8 mouse cellular contexts compared by ENCODE assay signal in the genomic region with DNA sequence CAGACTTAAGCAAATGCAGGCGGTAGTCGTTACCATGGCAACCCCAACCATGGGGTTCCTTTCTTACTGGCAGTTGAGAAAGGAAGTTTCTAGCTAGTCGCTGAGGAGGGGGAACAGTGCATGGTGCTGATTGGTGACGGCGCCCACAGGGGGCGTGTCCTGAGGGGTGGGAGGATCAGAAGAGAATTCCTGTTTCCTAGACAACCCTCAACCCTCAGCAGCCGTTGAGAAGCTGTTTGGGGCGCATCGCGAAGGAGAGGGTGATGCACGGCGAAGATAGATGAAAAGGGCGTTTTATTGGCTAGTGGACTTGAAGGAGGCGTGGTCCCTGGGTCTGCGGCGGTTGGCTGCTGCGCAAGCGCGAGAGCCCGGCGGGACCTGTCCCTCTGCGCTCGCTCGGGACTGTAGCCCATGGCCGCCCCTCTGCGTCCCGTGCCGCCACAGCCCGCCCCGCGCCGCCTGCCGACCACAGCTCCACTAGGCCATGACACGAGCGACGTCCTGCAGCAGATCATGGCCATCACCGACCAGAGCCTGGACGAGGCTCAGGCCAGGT. TPM values are rescaled to one million over a fixed set of nuclear protein-coding genes. Genes with fewer than 3 reads are reported as not detected.
DNase-seq lines count a peak whose midpoint lies in the region; ATAC-seq lines count a peak whose summit lies in the region.

Pbx4 (plus strand) TSS at position 194 of the 556 bp plus-strand sequence.

- H3K9ac ChIP-seq in intestine, embryonic 15.5 days = peak within 1 kb of the TSS; percentile 57

- H3K27ac ChIP-seq in intestine, embryonic 15.5 days = no peak within 1 kb of the TSS

- peak within 1 kb of the TSS; percentile 61 for H3K4me3 ChIP-seq in intestine, embryonic 15.5 days (replicated peaks)

- peak within 1 kb of the TSS; percentile 96 for H3K4me2 ChIP-seq in intestine, embryonic 15.5 days (replicated peaks)

- DNase-seq in adrenal gland, postnatal 10 days = peak; percentile 79
- DNase-seq in embryo, embryonic 11.5 days (ENCODE audit: low read depth, low spot score) = peak; percentile 92
- peak; percentile 50 to 66 for DNase-seq in gastrocnemius, postnatal 36 days
- DNase-seq in left cerebral cortex, postnatal 25 days (ENCODE audit: low spot score in 2 of 2) = peak; percentile 92 to 99
- DNase-seq in mesoderm, embryonic 11.5 days (ENCODE audit: low read depth, low spot score) = peak; percentile 99
- peak; percentile 93 for DNase-seq in right cerebral cortex, postnatal 25 days
- DNase-seq in yolk sac, embryonic 10.5 days (ENCODE audit: low spot score) = peak; percentile 92

- H3K9me3 ChIP-seq in intestine, embryonic 15.5 days = no peaks in the 10 kb centered on the region

- no peaks in the 10 kb centered on the region for H3K27me3 ChIP-seq in intestine, embryonic 15.5 days (replicated peaks)

- peak; percentile 96 for ATAC-seq in intestine, embryonic 15.5 days

- intact Hi-C loops in gastrocnemius, postnatal 36 days (cut with DNase I) = no loop called here
- intact Hi-C loops in left cerebral cortex, postnatal 25 days (cut with DNase I) = no loop called here

- under 1% methylated on average over 38 of the region's 38 CpGs for WGBS in intestine, embryonic 15.5 days

- peaks cover 6% of the 10 kb centered on the region for H3K4me1 ChIP-seq in intestine, embryonic 15.5 days (replicated peaks)

- H3K36me3 ChIP-seq in intestine, embryonic 15.5 days = no peaks in the 10 kb centered on the region

RNA-seq across cellular contexts. Expression of gene Pbx4, which starts in this region (rescaled TPM):
- total RNA-seq in adrenal gland, postnatal 10 days (2021) = 1 to 10 TPM; 1.2 to 1.7 TPM
- total RNA-seq in gastrocnemius, postnatal 36 days (2021) = not detected
- 3.5 and 3.9 TPM in 2 replicates for polyA plus RNA-seq in intestine, embryonic 15.5 days (2015; fragmentation: Nextera tagmentation; extraction: Ambion mirVana)
- total RNA-seq in left cerebral cortex, postnatal 25 days (2021) = 10 to 100 TPM; 16.9 to 17.4 TPM

Comparison
In these comparisons a context has a peak if more than half of its experiments do, and no peak if none do; other contexts are left out.
1. RNA of gene Pbx4 (total RNA-seq): 16.9 to 17.4 TPM in left cerebral cortex, postnatal 25 days; 1.2 to 1.7 TPM in adrenal gland, postnatal 10 days and not detected in gastrocnemius, postnatal 36 days; every median in the first group is over 4 times any median in the second.
2. Peak in DNase-seq in gastrocnemius, postnatal 36 days; RNA of the gene not detected or under 1 TPM.
3. Peak in every context shown above with its lines, with median percentiles within 50 percentile points of each other: DNase-seq.